Mouse (Mus musculus): ENCODE results near the gene Samd10.

Samd10 gene

GRCm38 (mm10) chr2:181577126-181577525 lies 21.9 kb downstream of the Samd10 start:
- DNase-seq = peak; percentile 4 to 32

GRCm38 (mm10) chr2:181576613-181577012 lies 22.4 kb downstream of the Samd10 start:
- peak in 1 of 2 experiments; percentile 6 for DNase-seq

- peak in 1 of 2 experiments; percentile 1 for DNase-seq
Measured at GRCm38 (mm10) chr2:181574921-181575545, 24.0 kb downstream of the Samd10 start.

GRCm38 (mm10) chr2:181573961-181574360 lies 25.1 kb downstream of the Samd10 start:
- DNase-seq = peak in 1 of 2 experiments; percentile 9

GRCm38 (mm10) chr2:181572921-181573920 lies 25.8 kb downstream of the Samd10 start:
- DNase-seq = peak; percentile 62 to 64

- peak; percentile 39 to 47 for DNase-seq
Measured at GRCm38 (mm10) chr2:181571941-181572670, 26.9 kb downstream of the Samd10 start.

GRCm38 (mm10) chr2:181570921-181571595 lies 28.0 kb downstream of the Samd10 start:
- peak; percentile 75 to 79 for DNase-seq

GRCm38 (mm10) chr2:181570375-181570774 lies 28.6 kb downstream of the Samd10 start:
- DNase-seq = peak; percentile 15 to 29

- DNase-seq = no peak
Measured at GRCm38 (mm10) chr2:181569856-181570255, 29.2 kb downstream of the Samd10 start.

GRCm38 (mm10) chr2:181568272-181569008 lies 30.6 kb downstream of the Samd10 start:
- peak; percentile 37 to 72 for DNase-seq

GRCm38 (mm10) chr2:181567338-181567737 lies 31.7 kb downstream of the Samd10 start:
- no peak for DNase-seq

- no peak for DNase-seq
Measured at GRCm38 (mm10) chr2:181553772-181554171, 45.2 kb downstream of the Samd10 start.

GRCm38 (mm10) chr2:181550233-181550632 lies 48.8 kb downstream of the Samd10 start:
- no peak for DNase-seq

GRCm38 (mm10) chr2:181548682-181549081 lies 50.3 kb downstream of the Samd10 start:
- no peak for DNase-seq

GRCm38 (mm10) chr2:181548227-181548626 lies 50.8 kb downstream of the Samd10 start:
- no peak for DNase-seq

GRCm38 (mm10) chr2:181546142-181546541 lies 52.9 kb downstream of the Samd10 start:
- DNase-seq = no peak

Measured in cerebellum, postnatal 25 days (tissue).